In the genomic region with DNA sequence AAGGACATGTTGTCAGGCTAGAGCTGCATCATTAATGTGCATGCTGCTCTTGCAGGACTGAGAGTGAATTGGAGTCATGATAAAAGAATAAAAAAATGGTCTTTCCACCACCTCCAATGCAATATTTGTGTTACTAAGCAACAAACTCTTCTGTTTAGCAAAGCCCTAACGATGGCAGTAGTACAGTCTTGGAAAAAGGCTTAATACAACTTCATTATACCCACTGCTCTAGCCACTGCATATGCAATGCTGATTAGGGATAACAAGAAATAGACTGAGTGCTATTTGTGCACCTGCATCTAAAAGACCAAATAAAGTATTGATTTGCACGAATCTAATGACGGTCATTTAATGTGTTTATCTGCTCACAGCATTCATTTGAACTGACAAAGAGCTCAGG, we compare ENCODE assay signal across 32 mouse cellular contexts.
DNase-seq lines count a peak whose midpoint lies in the region; ATAC-seq lines count a peak whose summit lies in the region.
"Had no signal": no experiment of that assay in that cellular context is flagged by ENCODE, and none has a peak within 500 bp of the region (broad histone marks: within the 10 kb centered on the region; RNA-seq: fewer than 3 reads in every experiment).

No protein-coding gene starts in this region.

- H3K9ac ChIP-seq in forebrain, embryonic 14.5 days (ENCODE audit: low read length), result no peak overlapping the region
- H3K9ac ChIP-seq in midbrain, embryonic 15.5 days, result no peak overlapping the region
- no peak overlapping the region for H3K9ac ChIP-seq in midbrain, embryonic 16.5 days (ENCODE audit: low read depth, low read length)
- H3K9ac ChIP-seq in forebrain, embryonic 16.5 days (replicated peaks; ENCODE audit: low read depth, low read length), result no peak overlapping the region
- H3K9ac ChIP-seq: embryonic facial prominence, embryonic 13.5 days; heart, embryonic 12.5 days; heart, embryonic 15.5 days; hindbrain, embryonic 13.5 days; intestine, embryonic 15.5 days had no signal

- H3K27ac ChIP-seq in forebrain, embryonic 14.5 days (ENCODE audit: low read depth, low read length), result no peak overlapping the region
- no peak overlapping the region for H3K27ac ChIP-seq in forebrain, embryonic 10.5 days
- H3K27ac ChIP-seq in midbrain, embryonic 15.5 days, result no peak overlapping the region
- H3K27ac ChIP-seq in midbrain, embryonic 16.5 days (ENCODE audit: low read length), result no peak overlapping the region
- no peak overlapping the region for H3K27ac ChIP-seq in forebrain, embryonic 16.5 days (ENCODE audit: low read length)
- H3K27ac ChIP-seq: embryonic facial prominence, embryonic 10.5 days; embryonic facial prominence, embryonic 13.5 days; gastrocnemius, adult 2 months; heart, embryonic 15.5 days; hindbrain, embryonic 10.5 days; hindbrain, embryonic 13.5 days; intestine, embryonic 15.5 days had no signal

- H3K36me3 ChIP-seq in forebrain, embryonic 14.5 days (ENCODE audit: control insufficient read depth, insufficient read depth, low read length), result no peaks in the 10 kb centered on the region
- H3K36me3 ChIP-seq in forebrain, embryonic 10.5 days (replicated peaks), result no peaks in the 10 kb centered on the region
- H3K36me3 ChIP-seq in midbrain, embryonic 15.5 days (replicated peaks), result no peaks in the 10 kb centered on the region
- no peaks in the 10 kb centered on the region for H3K36me3 ChIP-seq in midbrain, embryonic 16.5 days (ENCODE audit: control insufficient read depth, insufficient read depth, low read length)
- H3K36me3 ChIP-seq in forebrain, embryonic 16.5 days (ENCODE audit: control insufficient read depth, insufficient read depth), result no peaks in the 10 kb centered on the region
- H3K36me3 ChIP-seq: embryonic facial prominence, embryonic 10.5 days; embryonic facial prominence, embryonic 13.5 days; G1E; heart, embryonic 12.5 days; heart, embryonic 15.5 days; hindbrain, embryonic 10.5 days; hindbrain, embryonic 13.5 days; intestine, embryonic 15.5 days had no signal

- no peak for ATAC-seq in forebrain, embryonic 14.5 days
- peak; percentile 54; the same call in 1 of the 2 replicates for ATAC-seq in midbrain, embryonic 15.5 days (replicated peaks)
- no peak for ATAC-seq in midbrain, embryonic 16.5 days
- peak; percentile 75 for ATAC-seq in forebrain, embryonic 16.5 days
- ATAC-seq: hindbrain, embryonic 16.5 days; intestine, embryonic 15.5 days; Patski had no signal

- no peak overlapping the region for H3K4me2 ChIP-seq in forebrain, embryonic 14.5 days (ENCODE audit: low read length)
- H3K4me2 ChIP-seq in midbrain, embryonic 15.5 days, result no peak overlapping the region
- H3K4me2 ChIP-seq in midbrain, embryonic 16.5 days (ENCODE audit: low read length), result no peak overlapping the region
- no peak overlapping the region for H3K4me2 ChIP-seq in forebrain, embryonic 16.5 days (ENCODE audit: low read length)
- H3K4me2 ChIP-seq: embryonic facial prominence, embryonic 13.5 days; heart, embryonic 12.5 days; heart, embryonic 15.5 days; hindbrain, embryonic 13.5 days; intestine, embryonic 15.5 days had no signal

- no peaks in the 10 kb centered on the region for H3K9me3 ChIP-seq in forebrain, embryonic 14.5 days (replicated peaks; ENCODE audit: control insufficient read depth, low read length)
- no peaks in the 10 kb centered on the region for H3K9me3 ChIP-seq in forebrain, embryonic 10.5 days
- H3K9me3 ChIP-seq in midbrain, embryonic 15.5 days, result no peaks in the 10 kb centered on the region
- no peaks in the 10 kb centered on the region for H3K9me3 ChIP-seq in midbrain, embryonic 16.5 days (replicated peaks; ENCODE audit: control insufficient read depth, low read length, poor library complexity, severe bottlenecking)
- no peaks in the 10 kb centered on the region for H3K9me3 ChIP-seq in forebrain, embryonic 16.5 days (ENCODE audit: control insufficient read depth, low read length)
- H3K9me3 ChIP-seq: embryonic facial prominence, embryonic 10.5 days; embryonic facial prominence, embryonic 13.5 days; G1E; heart, embryonic 12.5 days; heart, embryonic 15.5 days; hindbrain, embryonic 10.5 days; hindbrain, embryonic 13.5 days; intestine, embryonic 15.5 days had no signal

- H3K4me3 ChIP-seq in forebrain, embryonic 14.5 days (ENCODE audit: low read depth, low read length), result no peak overlapping the region
- no peak overlapping the region for H3K4me3 ChIP-seq in forebrain, embryonic 10.5 days
- H3K4me3 ChIP-seq in midbrain, embryonic 15.5 days, result no peak overlapping the region
- no peak overlapping the region for H3K4me3 ChIP-seq in midbrain, embryonic 16.5 days (ENCODE audit: low read depth, low read length)
- no peak overlapping the region for H3K4me3 ChIP-seq in forebrain, embryonic 16.5 days (replicated peaks; ENCODE audit: low read length)
- H3K4me3 ChIP-seq: embryonic facial prominence, embryonic 10.5 days; embryonic facial prominence, embryonic 13.5 days; erythroblast, embryonic 14.5 days; gastrocnemius, adult 2 months; heart, embryonic 12.5 days; heart, embryonic 15.5 days; hindbrain, embryonic 10.5 days; hindbrain, embryonic 13.5 days; intestine, embryonic 15.5 days had no signal

- H3K27me3 ChIP-seq in forebrain, embryonic 14.5 days (replicated peaks; ENCODE audit: control insufficient read depth, insufficient read depth, low read length), result no peaks in the 10 kb centered on the region
- no peaks in the 10 kb centered on the region for H3K27me3 ChIP-seq in forebrain, embryonic 10.5 days (ENCODE audit: poor library complexity, severe bottlenecking)
- H3K27me3 ChIP-seq in midbrain, embryonic 15.5 days (replicated peaks), result no peaks in the 10 kb centered on the region
- no peaks in the 10 kb centered on the region for H3K27me3 ChIP-seq in midbrain, embryonic 16.5 days (ENCODE audit: control insufficient read depth, insufficient read depth, low read depth, low read length)
- no peaks in the 10 kb centered on the region for H3K27me3 ChIP-seq in forebrain, embryonic 16.5 days (replicated peaks; ENCODE audit: control insufficient read depth, insufficient read depth, low read length)
- H3K27me3 ChIP-seq: CH12.LX; embryonic facial prominence, embryonic 13.5 days; heart, embryonic 12.5 days; heart, embryonic 15.5 days; hindbrain, embryonic 13.5 days; intestine, embryonic 15.5 days; Patski had no signal

- DNase-seq in forebrain, embryonic 14.5 days (ENCODE audit: low spot score), result peak; percentile 12
- DNase-seq in forebrain, embryonic 10.5 days (ENCODE audit: extremely low spot score, low spot score), result no peak
- no peak for DNase-seq in T-cell, adult 2 months (ENCODE audit: low spot score)
- DNase-seq: adrenal gland, adult 2 months; adrenal gland, postnatal 14 days; B cell, adult 2 months; cerebellum, adult 11-12 months; cerebellum, adult 8-10 months; cerebellum, postnatal 10 days; cerebellum, postnatal 36 days; embryo, embryonic 11 days; gastrocnemius, adult 2 months; gastrocnemius, postnatal 25 days; heart, adult 18-20 months; heart, postnatal 10 days; heart, postnatal 36 days; kidney, adult 11 months had no signal

- WGBS in forebrain, embryonic 14.5 days, result 30% methylated on average over 3 of the region's 3 CpGs
- 85% methylated on average over 3 of the region's 3 CpGs for WGBS in forebrain, embryonic 10.5 days
- 63% methylated on average over 3 of the region's 3 CpGs for WGBS in midbrain, embryonic 15.5 days
- WGBS in midbrain, embryonic 16.5 days, result 71% methylated on average over 3 of the region's 3 CpGs
- 28% methylated on average over 3 of the region's 3 CpGs for WGBS in forebrain, embryonic 16.5 days

- no peaks in the 10 kb centered on the region for H3K4me1 ChIP-seq in forebrain, embryonic 14.5 days (ENCODE audit: control insufficient read depth, insufficient read depth, low read length)
- no peaks in the 10 kb centered on the region for H3K4me1 ChIP-seq in forebrain, embryonic 10.5 days
- no peaks in the 10 kb centered on the region for H3K4me1 ChIP-seq in midbrain, embryonic 15.5 days
- H3K4me1 ChIP-seq in midbrain, embryonic 16.5 days (ENCODE audit: control insufficient read depth, insufficient read depth, low read length), result no peaks in the 10 kb centered on the region
- H3K4me1 ChIP-seq in forebrain, embryonic 16.5 days (replicated peaks; ENCODE audit: control insufficient read depth, insufficient read depth, low read length), result peaks cover 2% of the 10 kb centered on the region; the same call in 1 of the 2 replicates
- H3K4me1 ChIP-seq: embryonic facial prominence, embryonic 10.5 days; embryonic facial prominence, embryonic 13.5 days; heart, embryonic 12.5 days; heart, embryonic 15.5 days; hindbrain, embryonic 10.5 days; hindbrain, embryonic 13.5 days; intestine, embryonic 15.5 days had no signal

Comparison
In these comparisons a context has a peak if more than half of its experiments do, and no peak if none do; other contexts are left out.
1. ATAC-seq: peak in midbrain, embryonic 15.5 days (single experiment) and forebrain, embryonic 16.5 days (single experiment); none in forebrain, embryonic 14.5 days (single experiment) and midbrain, embryonic 16.5 days (single experiment).